Mouse (Mus musculus) retina, postnatal 1 day (tissue): Measurements from ENCODE around the gene Bloc1s4.

Experiments used
- DNase-seq: peaks from one replicate; pipeline ENCODE4 v3.0.0-alpha.2; 2012

Bloc1s4 gene

DNA sequence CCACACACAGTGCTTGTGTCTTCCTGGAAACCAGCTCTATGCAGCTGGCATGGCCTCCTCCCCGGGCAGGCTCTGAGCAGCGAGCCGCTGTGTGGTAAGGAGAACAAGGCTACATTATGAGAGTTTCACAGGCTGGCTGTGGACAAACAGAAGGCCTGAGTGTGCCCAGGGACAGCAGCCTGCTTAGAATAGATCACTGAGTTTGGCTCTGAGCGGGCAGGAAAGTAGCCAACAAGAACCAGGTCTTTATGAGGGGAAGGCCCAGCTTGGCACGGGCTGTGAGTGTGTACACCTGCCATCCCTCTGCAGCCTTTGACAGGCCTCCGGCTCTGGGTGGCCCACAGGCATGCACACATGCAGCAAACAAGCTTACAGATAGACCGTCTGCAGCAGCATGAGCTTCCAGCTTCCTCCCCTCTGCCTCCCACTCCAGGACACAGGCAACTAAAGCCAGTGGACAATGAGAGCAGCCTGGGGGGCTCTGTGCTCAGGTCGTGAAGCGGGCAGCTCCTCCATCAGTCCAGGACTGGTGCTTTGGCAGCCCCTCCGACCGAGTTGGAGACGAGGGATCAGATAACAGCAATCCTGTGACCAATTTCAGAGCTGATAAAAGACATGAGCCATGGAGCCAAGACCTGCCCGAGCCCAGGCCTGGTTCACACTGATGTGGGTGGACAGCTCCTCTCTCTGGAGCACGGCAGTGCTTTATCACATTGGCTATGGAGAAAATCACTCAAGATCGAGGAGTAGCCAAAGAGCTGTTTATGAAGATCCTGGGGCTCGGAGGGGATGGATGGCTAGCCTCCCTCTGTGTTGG lies 9.4 kb downstream of the Bloc1s4 start:
- DNase-seq: no peak

DNA sequence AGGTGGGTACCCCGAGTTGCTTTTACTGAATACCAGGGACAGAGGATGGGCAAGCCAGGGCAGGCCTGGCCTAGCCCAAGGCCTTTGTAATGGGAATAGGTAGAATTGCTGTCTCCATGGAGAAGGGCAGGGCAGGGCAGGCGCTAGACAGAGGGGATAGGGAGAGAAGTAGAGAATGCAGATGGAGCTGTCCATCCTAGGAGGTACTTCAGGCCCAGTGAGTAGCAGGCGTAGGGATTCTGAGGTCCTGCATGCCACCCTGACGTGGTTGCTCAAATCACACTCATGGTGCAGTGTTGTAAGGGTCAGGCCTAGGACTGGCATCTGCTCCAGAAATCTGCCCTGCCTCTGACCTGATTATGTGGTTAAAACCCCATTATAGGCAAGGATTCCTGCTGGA lies 10.7 kb downstream of the Bloc1s4 start:
- no peak for DNase-seq

DNA sequence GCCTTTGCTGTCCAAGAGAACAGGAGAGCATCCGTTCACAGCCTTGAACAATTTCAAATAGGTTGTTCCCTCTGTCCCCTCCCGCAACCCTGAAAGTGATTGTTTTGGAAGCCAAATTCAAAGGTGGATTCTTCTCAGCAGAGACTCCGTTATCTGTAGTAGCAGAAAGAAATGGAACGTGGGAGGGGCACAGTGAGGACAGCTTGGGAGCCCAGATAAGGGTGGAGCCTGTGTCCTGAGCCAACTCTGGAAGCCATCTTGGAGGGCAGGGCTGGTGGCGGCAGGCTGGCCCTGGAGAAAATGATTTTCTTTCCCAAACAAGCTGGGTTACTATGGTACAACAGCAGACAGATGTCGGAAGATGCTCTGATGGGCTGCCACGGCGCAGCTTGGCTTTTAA lies 12.4 kb downstream of the Bloc1s4 start:
- DNase-seq: no peak

DNA sequence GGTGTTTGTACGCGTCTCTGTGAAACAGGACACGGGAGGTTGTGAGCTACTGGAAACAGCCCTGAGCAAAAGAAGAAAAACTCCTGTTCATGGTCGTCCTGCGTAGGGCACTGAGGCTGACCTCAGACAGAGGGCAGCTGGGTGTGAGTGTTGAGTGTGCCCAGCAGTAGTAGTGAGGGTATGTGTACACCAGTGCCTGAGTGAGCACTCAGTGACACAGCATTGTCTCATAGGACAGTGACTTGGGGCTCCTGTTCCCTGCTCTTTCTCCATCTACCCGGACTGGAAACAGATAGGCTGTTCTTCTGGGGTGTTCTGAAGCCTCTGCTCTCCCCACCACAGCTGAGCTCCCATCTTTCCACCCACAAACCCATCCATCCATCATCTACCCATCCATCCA lies 13.3 kb downstream of the Bloc1s4 start:
- DNase-seq: no peak

DNA sequence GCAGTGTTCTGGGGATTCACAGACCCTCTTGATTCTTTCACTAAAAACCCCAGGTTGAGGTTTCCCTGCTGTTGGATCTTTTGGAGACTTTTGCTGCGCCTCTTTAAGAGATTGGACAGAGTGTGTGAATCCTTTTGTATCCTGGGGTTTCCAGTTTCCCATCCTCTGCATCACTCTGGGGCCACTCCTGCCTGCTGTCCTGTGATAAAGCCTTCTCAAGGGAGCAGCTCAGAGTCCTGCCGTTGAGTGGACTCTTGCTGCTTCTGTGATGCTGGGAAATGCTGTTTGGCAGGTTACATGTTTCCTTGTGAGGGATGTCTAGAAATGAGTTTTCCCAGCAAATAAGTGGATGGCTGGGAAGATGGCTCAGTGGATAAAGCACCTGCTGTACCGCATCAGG lies 15.0 kb downstream of the Bloc1s4 start:
- DNase-seq: no peak

DNA sequence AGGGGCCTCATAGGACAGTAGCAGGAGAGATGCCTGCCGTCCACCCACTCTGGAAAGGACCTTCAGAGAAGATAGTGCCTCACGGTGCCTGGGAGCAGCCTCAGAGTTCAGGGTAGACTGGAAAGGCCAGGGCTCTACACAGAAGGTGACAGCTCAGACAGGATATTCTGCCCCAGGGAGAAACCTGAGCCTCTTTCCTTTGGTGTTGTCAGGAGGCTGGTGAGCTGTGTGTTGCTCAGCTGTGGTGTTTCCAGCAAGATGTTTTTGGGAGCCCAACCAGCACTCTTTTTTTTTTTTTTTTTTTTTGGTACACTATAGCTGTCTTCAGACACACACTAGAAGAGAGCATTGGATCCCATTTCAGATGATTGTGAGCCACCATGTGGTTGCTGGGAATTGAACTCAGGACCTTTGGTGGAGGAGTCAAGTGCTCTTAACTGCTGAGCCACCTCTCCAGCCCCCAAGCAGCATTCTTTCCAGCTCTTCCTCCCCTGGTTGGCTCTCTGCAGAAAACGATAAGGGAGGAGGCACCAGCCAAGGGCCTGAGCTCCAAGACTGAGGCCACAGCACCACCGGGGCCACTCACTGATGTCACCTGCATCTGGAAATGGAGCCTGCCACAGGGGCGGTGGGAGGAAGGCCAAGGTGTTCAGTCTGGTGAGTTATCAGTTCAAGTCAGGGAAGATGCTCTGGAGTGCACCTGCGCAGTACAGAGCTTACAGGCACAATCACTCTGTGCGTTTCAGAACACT lies 16.4 kb downstream of the Bloc1s4 start:
- DNase-seq: no peak

DNA sequence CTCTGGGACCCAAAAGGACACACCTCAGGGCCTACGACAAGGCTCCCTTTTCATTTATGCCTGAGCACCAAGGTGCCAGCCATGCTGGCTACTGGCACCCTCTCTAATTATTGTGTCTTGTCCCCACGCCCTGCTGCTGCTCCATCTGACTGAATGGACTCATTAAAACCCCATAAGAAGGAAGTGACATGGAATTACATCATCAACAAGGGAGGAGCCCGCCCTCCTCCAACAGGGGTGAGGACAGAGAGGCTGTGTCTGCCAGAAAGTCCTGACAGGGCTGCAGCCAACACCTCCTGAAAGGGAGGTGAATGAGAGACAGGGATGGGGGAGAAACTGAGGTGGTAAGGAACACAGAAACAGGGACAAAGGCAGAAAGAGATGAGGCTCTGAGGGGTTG lies 17.8 kb downstream of the Bloc1s4 start:
- peak; percentile 44 for DNase-seq

DNA sequence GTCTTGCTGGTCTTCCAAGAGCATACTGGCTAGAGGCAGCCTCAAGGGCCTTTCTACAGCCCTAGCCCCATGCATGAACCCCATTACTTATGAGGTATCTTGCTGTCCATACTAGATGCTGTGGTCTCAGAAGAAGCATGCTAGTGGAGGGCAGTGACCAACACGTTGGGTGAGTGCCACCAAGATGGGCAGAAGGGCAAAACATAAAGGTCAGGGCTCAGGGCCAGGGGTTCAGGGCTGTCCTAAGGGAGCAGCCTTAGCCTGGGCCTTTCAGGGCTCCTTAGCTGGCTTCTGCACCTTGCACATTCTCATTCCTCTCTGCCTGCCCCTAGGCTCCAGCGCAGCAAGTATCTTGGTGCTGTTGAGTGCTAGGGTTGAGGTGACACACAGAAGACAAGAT lies 18.5 kb downstream of the Bloc1s4 start:
- no peak for DNase-seq

DNA sequence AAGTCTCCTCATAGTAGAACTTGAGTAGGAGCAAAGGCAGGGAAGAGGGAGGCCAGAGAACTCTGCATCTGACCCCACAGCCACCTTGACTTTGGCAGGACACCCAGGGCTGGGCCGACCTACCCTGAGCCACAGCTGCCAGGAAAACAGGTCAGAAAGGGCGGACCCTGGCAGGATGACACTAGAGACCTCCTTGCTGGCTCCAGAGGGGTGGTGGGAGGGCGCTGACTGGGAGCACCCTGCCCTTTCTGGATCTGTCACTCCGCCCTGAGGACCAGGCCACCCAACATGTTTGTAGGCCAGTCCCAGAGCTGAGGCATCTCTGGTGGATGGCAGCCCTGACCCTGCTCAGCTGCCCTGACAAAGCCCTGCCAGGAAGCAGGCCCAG lies 19.4 kb downstream of the Bloc1s4 start:
- DNase-seq: no peak

DNA sequence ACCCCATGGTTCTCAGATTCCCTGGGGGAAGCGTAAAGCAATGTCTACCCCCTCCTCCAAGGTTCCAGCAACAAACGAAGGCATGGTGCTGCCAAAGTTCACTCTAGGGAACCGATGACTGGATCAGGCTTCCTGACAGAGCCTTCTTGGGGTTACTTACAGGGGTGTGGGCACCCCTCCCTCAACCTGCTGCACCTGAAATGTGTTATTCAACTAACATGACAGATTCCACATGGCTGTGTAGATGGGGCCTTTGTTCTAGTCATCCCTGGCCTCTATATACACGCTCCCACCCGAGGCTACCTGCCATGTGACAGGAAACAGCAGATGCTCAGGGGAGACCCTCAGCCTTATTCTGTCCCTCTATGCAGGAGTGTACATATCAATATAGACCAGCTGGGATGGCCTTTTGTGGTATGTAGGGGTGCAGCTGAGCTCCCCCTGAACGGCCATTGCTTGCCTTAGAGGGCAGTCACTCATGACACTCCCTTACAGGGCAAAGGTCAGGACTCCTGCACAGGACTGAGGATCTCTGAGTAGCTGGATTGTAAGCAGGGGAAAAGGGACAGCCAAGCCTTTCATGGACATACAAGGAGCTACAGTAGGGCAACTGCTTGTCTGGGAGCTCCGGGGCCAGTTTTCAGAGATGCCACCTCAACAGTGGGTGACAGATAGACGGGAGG lies 19.9 kb downstream of the Bloc1s4 start:
- no peak for DNase-seq

DNA sequence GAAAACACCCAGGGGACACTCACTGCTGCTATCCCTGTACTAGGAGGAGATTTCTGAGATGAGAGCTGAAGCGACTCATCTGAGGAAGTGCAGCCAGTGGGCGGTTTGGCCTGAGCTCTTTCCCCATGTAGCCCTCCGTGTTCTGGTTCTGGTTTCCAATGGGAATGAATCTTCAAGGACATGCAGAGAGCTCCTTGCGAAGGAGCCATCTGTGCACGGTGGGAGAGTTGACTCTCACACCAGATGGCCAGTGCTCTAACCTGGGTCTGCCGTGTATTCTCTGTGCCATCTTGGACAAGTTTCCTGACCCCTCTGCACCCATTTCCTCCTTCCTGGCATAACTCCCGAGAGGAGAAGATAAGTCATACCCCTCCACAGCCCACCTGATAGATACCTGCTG lies 20.7 kb downstream of the Bloc1s4 start:
- DNase-seq: no peak

DNA sequence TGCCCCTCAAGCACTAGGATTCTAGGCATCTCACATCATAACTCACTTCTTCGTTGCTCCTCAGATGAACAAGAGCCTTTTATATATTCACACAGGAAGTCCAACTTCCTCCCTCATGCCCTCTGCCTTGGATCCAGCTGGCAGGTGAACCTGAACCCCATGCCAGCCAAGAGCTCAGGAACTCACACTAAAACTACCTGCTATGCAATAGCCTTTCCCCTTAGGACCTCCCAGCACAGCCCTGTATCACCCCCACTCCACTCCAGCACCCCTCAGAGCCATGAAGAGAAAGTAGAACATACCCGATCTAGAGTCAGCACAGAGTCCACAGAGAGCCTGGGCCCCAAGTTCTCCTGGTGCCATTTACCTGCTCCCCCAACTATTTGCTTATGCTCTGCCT lies 21.3 kb downstream of the Bloc1s4 start:
- DNase-seq: no peak

DNA sequence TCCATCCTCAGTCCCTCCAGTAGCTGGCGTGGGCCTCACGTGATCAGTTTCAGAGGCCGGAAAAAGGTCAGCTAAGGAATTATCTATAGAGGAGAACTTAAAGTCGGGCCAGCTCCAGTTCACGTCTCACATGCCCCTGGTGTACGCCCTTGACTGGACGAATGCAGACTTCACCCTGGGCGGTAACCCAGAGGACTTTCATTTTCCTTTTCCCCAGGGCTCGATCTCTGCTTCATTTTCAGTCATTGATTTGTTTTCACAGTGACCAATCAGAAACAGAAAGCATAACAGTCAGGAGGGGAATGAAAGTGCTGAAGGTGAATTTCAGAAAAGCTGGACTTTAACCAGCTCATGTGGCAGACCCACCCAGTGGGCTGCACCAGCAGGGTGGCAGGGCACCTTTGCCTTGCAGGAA lies 22.1 kb downstream of the Bloc1s4 start:
- DNase-seq: no peak

DNA sequence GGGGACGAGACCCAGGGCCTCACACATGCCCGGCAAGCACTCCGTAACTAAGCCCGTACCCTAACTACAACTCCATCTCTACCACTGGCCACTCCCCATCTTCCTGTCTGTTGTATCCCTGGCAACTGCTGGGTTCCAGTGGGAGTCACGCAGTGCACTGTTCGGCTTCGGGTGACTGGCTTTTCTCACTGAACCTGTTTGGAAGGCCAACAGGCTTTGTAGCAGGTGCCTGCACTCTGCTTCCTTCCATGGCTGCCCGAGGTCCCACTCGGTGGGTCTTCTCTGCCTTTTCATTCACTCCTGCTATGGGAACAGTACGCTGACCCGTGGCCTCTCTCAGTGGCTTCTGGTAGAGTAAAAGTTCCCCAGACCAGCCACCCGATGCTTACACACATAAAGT lies 22.6 kb downstream of the Bloc1s4 start:
- no peak for DNase-seq

DNA sequence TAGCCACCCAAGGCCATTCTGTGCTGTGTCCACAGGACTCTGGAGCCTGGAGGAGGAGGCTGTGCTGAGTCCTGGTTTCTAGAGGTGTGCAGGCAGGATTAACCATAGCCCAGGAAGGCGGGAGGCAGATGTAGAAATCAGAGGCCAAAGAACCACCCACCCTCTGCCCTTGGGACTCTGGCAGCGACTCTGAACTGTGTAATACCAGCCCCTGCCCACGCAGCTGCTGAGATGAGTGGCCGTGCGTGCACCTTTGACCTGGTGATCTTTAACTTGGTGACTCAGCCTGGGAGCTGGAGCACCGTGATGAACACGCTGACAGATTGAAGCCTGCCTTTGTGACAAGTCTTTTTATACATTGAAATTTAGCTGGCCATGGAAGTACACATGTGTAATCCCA lies 24.2 kb downstream of the Bloc1s4 start:
- no peak for DNase-seq

DNA sequence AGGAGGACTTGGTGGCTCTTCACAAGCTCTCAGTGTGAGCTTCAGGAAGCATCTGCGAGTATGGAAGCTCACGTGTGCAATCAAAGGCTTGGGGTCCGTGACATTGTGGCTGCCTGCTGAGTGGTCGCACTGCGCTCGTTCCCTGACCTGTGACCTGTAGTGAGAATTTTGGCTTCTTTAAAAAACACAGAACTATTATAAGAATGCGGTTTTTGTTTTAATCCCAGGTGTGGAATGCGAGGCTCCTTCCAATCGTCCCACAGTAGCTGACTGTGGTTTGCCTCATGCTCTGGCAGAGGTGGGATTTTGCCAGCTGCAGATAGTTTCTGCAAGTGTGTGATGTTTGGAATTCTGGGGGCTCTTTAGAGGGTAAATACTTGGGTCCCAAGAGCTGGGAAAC lies 25.1 kb downstream of the Bloc1s4 start:
- DNase-seq: no peak

DNA sequence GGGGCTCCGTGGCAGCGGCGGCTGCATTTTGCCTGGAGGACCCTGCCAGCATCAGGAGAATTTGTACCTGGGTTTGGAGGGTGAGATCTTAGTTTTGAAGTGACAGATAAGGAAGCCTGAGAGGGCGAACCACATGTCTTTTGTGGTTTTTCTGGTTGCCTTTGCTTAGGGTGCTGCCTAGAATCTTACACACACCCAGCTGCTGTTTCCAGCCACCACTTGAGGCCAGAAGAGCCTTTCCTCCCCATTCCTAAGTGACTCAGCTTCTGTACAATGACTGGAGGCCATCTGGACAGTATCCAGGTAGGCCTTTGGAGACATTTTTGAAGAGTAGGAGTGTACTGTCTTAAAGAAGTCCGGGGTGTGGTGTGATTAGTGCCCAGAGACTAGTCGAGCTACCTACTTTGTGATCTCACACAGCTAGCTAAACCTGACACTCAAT lies 26.0 kb downstream of the Bloc1s4 start:
- DNase-seq: no peak

DNA sequence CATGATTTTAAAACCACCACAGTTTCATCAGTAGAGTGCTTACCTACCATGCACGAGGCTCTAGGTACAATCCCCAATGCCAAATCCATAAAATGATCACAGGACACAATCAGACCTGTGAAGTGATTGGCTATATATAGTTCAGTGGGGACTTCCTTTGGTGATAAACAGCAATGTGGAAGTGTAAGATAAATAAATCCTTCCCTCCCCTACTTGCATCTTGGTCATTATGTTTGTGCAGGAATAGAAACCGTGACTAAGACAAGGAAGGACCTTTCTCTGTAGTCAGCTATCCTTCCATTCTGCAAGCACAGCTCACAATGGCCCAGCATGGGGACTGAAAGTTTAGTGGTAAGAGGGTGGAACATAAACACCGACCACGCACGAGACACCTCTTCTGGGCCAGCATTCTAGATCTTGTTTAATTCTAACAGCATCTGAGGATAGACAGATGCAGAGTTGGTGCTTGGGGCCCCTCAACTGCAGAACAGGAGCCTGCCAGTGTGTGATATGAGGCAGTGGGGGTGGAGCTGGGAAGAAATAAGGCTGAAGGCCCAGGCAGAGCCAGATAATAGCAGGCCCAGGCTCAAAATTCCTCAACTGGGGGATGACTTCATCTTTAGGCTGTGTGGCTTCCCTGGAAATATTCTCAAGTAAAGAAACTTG lies 27.6 kb downstream of the Bloc1s4 start:
- DNase-seq: no peak

DNA sequence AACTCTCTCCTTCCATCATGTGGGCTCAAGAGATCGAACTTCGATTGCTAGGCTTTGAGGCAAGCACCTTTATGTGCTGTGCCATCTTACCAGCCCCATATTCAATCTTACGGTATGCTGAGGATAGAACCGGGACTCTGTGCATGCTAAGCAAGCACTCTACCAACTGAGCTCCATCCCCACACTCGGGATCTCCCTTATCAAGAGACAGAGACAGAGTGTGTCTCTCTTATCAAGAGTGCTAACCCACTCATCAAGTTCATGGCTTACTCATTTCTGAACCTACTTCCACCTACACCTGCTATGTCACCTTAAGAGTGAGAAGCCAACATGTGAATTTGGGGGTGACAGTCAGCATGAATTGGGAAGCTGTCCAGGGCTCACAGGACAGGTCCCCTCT lies 28.2 kb downstream of the Bloc1s4 start:
- no peak for DNase-seq

DNA sequence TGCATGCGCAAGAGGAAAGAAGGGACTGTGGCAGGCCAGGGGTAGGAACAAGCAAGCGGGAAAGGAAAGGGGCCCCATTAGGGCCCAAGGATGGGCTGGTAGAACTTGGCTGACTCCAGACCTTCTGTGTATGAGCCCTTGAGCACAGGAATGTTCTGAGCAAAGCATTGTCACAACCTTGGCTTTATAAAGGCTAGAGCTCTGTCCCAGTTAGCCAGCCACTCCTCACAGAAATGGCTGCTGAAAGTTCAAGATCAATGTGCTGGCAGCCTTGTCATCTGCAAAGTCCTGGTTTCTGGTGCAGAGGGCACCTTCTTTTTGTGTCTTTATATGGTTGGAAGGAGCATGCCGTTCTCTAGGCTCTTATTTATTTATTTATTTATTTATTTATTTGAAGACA lies 28.8 kb downstream of the Bloc1s4 start:
- DNase-seq: no peak

DNA sequence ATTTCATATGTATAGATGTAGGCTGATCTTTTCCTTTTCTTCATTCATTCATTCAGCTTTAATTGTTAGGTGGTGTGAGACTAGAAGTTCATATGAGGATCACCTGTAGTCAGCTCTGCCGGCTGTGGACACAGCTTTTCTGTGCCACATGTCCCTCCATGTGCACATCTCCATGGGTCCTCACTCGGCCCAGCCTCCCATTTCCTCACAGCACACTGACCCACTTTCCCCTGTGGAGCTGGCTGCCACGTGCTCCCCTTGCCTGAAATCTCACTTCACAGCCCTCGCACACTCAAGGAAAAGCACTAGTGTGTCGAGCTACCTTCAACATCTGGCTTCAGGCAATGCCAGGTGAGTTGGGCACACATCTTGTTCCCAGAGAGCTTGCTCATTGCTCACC lies 29.3 kb downstream of the Bloc1s4 start:
- no peak for DNase-seq

DNA sequence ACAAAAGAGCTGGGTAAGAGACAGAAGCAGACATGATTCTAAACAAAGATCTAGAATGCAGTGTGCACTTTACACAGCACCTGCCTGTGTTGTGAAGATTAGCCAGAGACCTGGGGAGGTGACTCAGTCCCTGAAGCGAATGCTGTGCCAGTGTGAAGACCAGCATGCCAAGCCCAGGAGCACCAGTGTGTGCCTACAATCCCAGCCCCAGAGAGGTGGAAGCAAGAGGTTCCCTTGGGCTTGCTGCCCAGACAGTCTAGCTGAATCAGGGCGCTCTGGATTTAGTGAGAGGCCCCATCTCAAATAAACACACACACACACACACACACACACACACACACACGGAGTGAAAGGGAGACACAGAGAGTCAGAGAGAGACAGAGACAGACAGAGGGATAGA lies 30.6 kb downstream of the Bloc1s4 start:
- no peak for DNase-seq

DNA sequence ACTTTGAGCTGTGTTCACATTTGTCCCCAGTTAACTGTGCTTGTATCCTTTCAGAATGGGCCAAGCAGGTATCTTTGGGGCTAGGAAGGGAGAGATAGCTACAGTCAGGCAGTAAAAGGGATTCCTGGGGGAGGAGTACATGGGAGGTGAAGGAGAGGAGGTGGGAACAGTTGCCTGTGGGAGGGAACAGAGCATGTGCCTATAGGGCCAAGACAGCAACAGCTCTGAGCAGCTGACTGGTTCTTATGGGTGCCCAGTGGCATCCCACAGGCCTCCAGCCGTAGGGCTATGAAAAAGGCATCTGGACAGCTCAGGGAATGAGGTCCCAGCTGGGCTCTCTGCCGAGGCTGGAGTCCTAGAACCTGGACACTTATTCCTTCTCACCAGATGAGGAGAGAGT lies 31.6 kb downstream of the Bloc1s4 start:
- DNase-seq: no peak
